Mouse (Mus musculus): Measurements from ENCODE around the gene Tmem63c. TPM values are rescaled to one million over a fixed set of nuclear protein-coding genes. Genes with fewer than 3 reads are reported as not detected.

Gene Tmem63c
- total and polyA plus RNA-seq, 3 experiments: 0.04 TPM; not detected in 2

GRCm38 (mm10) chr12:87137439-87138341 is 116.5 kb downstream of the Tmem63c start:
- H3K4me3 ChIP-seq (ENCODE audit: control insufficient read depth in 1 of 2, insufficient read depth in 1 of 2, low read depth in 2 of 2, low read length in 2 of 2): no peak overlapping the region

GRCm38 (mm10) chr12:87138342-87138701 is 117.2 kb downstream of the Tmem63c start:
- no peaks in the 10 kb centered on the region for H3K9me3 ChIP-seq (replicated peaks; ENCODE audit: insufficient read depth, low read length)
- peaks cover 2% of the 10 kb centered on the region; the same call in 1 of the 2 replicates for H3K79me2 ChIP-seq (ENCODE audit: control insufficient read depth, insufficient read depth, low read length, poor library complexity)
- no peaks in the 10 kb centered on the region for H3K27me3 ChIP-seq (ENCODE audit: control insufficient read depth in 1 of 2, insufficient read depth in 2 of 2, low read length in 2 of 2)
- no peak overlapping the region for H3K27ac ChIP-seq (ENCODE audit: control insufficient read depth, low read depth, low read length)
- H3K4me1 ChIP-seq (ENCODE audit: control insufficient read depth in 1 of 2, insufficient read depth in 2 of 2, low read length in 2 of 2): peaks cover 7 to 9% of the 10 kb centered on the region in 2 experiments
- H3K36me3 ChIP-seq (ENCODE audit: control insufficient read depth in 1 of 2, insufficient read depth in 2 of 2, low read length in 2 of 2): peaks cover 0 to 12% of the 10 kb centered on the region in 2 experiments; a peak in 2 of 4 replicates
- no peak overlapping the region for H3K4me3 ChIP-seq (ENCODE audit: control insufficient read depth in 1 of 2, insufficient read depth in 1 of 2, low read depth in 2 of 2, low read length in 2 of 2)
- no peak for DNase-seq (ENCODE audit: low read depth, low spot score)
- no peak overlapping the region for H3K9ac ChIP-seq (ENCODE audit: control insufficient read depth, low read depth, low read length, poor library complexity, severe bottlenecking)
- TF ChIP-seq TCF12 (IDR thresholded peaks at IDR 0.05; ENCODE audit: low read depth, low read length): no peak
- TF ChIP-seq ETS1 (IDR thresholded peaks at IDR 0.05; ENCODE audit: low read depth, low read length): no peak
- TF ChIP-seq UBTF (IDR thresholded peaks at IDR 0.05; ENCODE audit: borderline replicate concordance, insufficient read depth, low read depth, low read length): no peak
- TF ChIP-seq CHD1 (IDR thresholded peaks at IDR 0.05; ENCODE audit: low read depth, low read length): no peak
- no peak for TF ChIP-seq RCOR1 (IDR thresholded peaks at IDR 0.05; ENCODE audit: low read depth, low read length)
- TF ChIP-seq NELFE (IDR thresholded peaks at IDR 0.05; ENCODE audit: low read depth, low read length): no peak
- TF ChIP-seq ZC3H11A (IDR thresholded peaks at IDR 0.05; ENCODE audit: low read depth, low read length): no peak
- TF ChIP-seq GABPA (IDR thresholded peaks at IDR 0.05; ENCODE audit: low read depth, low read length): no peak
- no peak for TF ChIP-seq RAD21 (IDR thresholded peaks at IDR 0.05; ENCODE audit: low read depth, low read length)
- TF ChIP-seq MAFK (IDR thresholded peaks at IDR 0.05; ENCODE audit: borderline replicate concordance, low read depth, low read length): no peak
- TF ChIP-seq POLR2AphosphoS5 (IDR thresholded peaks at IDR 0.05; ENCODE audit: borderline replicate concordance, low read depth, low read length): no peak
- no peak for TF ChIP-seq USF1 (IDR thresholded peaks at IDR 0.05; ENCODE audit: low read depth, low read length)
- TF ChIP-seq ZNF384 (IDR thresholded peaks at IDR 0.05; ENCODE audit: low read depth, low read length): no peak

More at GRCm38 (mm10) chr12:87137439-87138341, 116.5 kb downstream of the Tmem63c start:
- H3K79me2 ChIP-seq (ENCODE audit: control insufficient read depth, insufficient read depth, low read length, poor library complexity): peaks cover 2% of the 10 kb centered on the region; the same call in 1 of the 2 replicates
- no peak for DNase-seq (ENCODE audit: low read depth, low spot score)
- H3K9ac ChIP-seq (ENCODE audit: control insufficient read depth, low read depth, low read length, poor library complexity, severe bottlenecking): no peak overlapping the region
- H3K9me3 ChIP-seq (replicated peaks; ENCODE audit: insufficient read depth, low read length): no peaks in the 10 kb centered on the region
- no peak overlapping the region for H3K27ac ChIP-seq (ENCODE audit: control insufficient read depth, low read depth, low read length)
- peaks cover 9% of the 10 kb centered on the region in 2 experiments for H3K4me1 ChIP-seq (ENCODE audit: control insufficient read depth in 1 of 2, insufficient read depth in 2 of 2, low read length in 2 of 2)
- H3K27me3 ChIP-seq (ENCODE audit: control insufficient read depth in 1 of 2, insufficient read depth in 2 of 2, low read length in 2 of 2): no peaks in the 10 kb centered on the region
- TF ChIP-seq NRF1 (IDR thresholded peaks at IDR 0.05; ENCODE audit: insufficient read depth, low read depth, low read length, poor library complexity, severe bottlenecking) (no peak), MYB (IDR thresholded peaks at IDR 0.05; ENCODE audit: low read depth, low read length) (no peak), EP300 (IDR thresholded peaks at IDR 0.05; ENCODE audit: low read depth in 1 of 2, low read length in 2 of 2) (no peak), HCFC1 (IDR thresholded peaks at IDR 0.05; ENCODE audit: low read depth, low read length) (no peak), MAZ (IDR thresholded peaks at IDR 0.05; ENCODE audit: low read depth, low read length) (no peak), ZKSCAN1 (IDR thresholded peaks at IDR 0.05; ENCODE audit: low read depth, low read length) (no peak)
- H3K36me3 ChIP-seq (ENCODE audit: control insufficient read depth in 1 of 2, insufficient read depth in 2 of 2, low read length in 2 of 2): peaks cover 0 to 12% of the 10 kb centered on the region in 2 experiments; a peak in 2 of 4 replicates

Data from MEL (cell line).